Mouse (Mus musculus): ENCODE results near the gene Armcx1. TPM values are rescaled to one million over a fixed set of nuclear protein-coding genes. Genes with fewer than 3 reads are reported as not detected.

The Armcx1 gene
- total and polyA plus RNA-seq, 3 experiments, result 2.1 to 4.5 (median 4.2) TPM

DNA sequence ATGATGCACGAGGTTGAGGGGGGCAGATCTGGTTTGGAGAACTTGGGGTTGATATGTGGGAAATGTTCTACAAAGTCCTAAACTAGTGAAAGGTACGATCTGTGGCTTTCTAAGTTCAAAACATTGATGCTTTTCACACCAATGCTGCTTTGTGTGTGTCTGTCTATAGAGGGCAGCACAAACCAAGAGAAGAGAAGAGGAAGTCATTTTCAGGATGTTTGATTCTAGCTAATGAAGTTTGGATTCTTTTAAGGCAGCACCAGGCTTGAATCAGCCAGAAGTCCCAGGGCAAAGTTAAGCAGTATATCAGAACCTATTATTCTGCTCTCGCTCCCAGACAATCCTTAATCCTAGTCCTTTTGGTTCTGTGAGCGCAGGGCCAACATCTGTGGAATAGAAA, 12.0 kb downstream of the Armcx1 start:
- Histone ChIP-seq H3K36me3 (ENCODE audit: control insufficient read depth, insufficient read depth, low read length) (no peaks in the 10 kb centered on the region), H3K27me3 (ENCODE audit: control insufficient read depth, insufficient read depth, low read length) (no peaks in the 10 kb centered on the region), H3K4me3 (no peak overlapping the region), H3K27ac (no peak overlapping the region), H3K79me2 (replicated peaks; ENCODE audit: control insufficient read depth, insufficient read depth, low read length) (no peaks in the 10 kb centered on the region), H3K9ac (ENCODE audit: low read depth, low read length) (peak overlapping the region; percentile 38; the same call in 1 of the 2 replicates), H3K4me1 (ENCODE audit: control insufficient read depth, insufficient read depth, low read length) (no peaks in the 10 kb centered on the region)
- DNase-seq, result no peak
- 29% methylated on average over 4 of the region's 4 CpGs for WGBS
- intact Hi-C loops (cut with DNase I), result loop anchor here (1.0 to 10.0 kb wide), 4 partner anchors 23 to 196 kb away; no protein-coding TSS in a partner anchor
- no peak for TF ChIP-seq POLR2A (IDR thresholded peaks at IDR 0.05; ENCODE audit: insufficient read depth, low read depth, low read length)
- peak; percentile 78 for TF ChIP-seq CTCF (IDR thresholded peaks at IDR 0.05)
- TF ChIP-seq EP300 (IDR thresholded peaks at IDR 0.05; ENCODE audit: insufficient read depth, low read depth, low read length), result no peak

DNA sequence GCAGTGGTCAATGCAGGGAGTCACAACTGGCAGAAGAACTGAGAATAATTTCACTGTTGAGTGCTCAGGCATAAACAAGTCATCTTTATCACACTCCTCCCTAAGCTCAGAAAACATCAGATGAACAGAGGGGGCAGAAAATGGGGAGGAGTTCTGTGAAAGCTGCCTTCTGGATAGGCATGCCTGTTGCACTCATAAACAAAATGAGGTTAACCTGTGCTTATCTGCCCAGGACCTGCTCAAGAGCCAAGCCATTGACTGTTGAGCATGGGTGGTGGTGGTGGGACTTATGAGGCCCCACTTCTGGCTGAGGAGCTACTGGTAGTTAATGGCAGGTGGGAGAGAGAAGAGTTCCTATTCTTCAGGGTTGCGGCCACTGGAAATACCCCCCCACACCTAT, 20.0 kb downstream of the Armcx1 start:
- Histone ChIP-seq H3K36me3 (ENCODE audit: control insufficient read depth, insufficient read depth, low read length) (no peaks in the 10 kb centered on the region), H3K4me1 (ENCODE audit: control insufficient read depth, insufficient read depth, low read length) (no peaks in the 10 kb centered on the region), H3K27ac (no peak overlapping the region), H3K4me3 (no peak overlapping the region), H3K79me2 (replicated peaks; ENCODE audit: control insufficient read depth, insufficient read depth, low read length) (no peaks in the 10 kb centered on the region), H3K9ac (ENCODE audit: low read depth, low read length) (no peak overlapping the region), H3K27me3 (ENCODE audit: control insufficient read depth, insufficient read depth, low read length) (no peaks in the 10 kb centered on the region)
- TF ChIP-seq EP300 (IDR thresholded peaks at IDR 0.05; ENCODE audit: insufficient read depth, low read depth, low read length) (no peak), CTCF (IDR thresholded peaks at IDR 0.05) (no peak), POLR2A (IDR thresholded peaks at IDR 0.05; ENCODE audit: insufficient read depth, low read depth, low read length) (no peak)
- WGBS, result 100% methylated on average over 1 of the region's 1 CpGs
- no peak for DNase-seq
- intact Hi-C loops (cut with DNase I), result no loop called here

DNA sequence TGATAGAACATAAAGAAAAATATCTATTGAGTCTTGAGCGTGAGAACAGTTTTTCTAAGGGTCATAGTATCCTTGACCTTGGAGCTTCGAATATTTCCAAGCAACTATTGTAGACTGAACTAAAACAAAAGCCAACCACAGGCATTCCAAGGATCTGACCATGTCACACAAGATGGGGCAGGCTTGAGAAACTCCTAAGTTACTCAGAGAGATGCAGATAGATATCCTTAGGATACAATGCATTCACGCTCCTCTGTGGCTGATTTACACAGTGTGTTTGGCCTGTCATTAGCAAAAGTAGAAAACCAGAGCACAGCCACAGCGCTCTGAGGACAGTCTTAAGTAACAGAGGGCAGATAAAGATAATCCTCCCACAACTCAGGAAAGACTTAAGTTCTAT, 21.4 kb downstream of the Armcx1 start:
- 47% methylated on average over 4 of the region's 4 CpGs for WGBS
- Histone ChIP-seq H3K9ac (ENCODE audit: low read depth, low read length) (no peak overlapping the region), H3K27me3 (ENCODE audit: control insufficient read depth, insufficient read depth, low read length) (no peaks in the 10 kb centered on the region), H3K4me3 (no peak overlapping the region), H3K27ac (no peak overlapping the region), H3K4me1 (ENCODE audit: control insufficient read depth, insufficient read depth, low read length) (no peaks in the 10 kb centered on the region), H3K36me3 (ENCODE audit: control insufficient read depth, insufficient read depth, low read length) (no peaks in the 10 kb centered on the region), H3K79me2 (replicated peaks; ENCODE audit: control insufficient read depth, insufficient read depth, low read length) (no peaks in the 10 kb centered on the region)
- TF ChIP-seq EP300 (IDR thresholded peaks at IDR 0.05; ENCODE audit: insufficient read depth, low read depth, low read length) (no peak), CTCF (IDR thresholded peaks at IDR 0.05) (no peak), POLR2A (IDR thresholded peaks at IDR 0.05; ENCODE audit: insufficient read depth, low read depth, low read length) (no peak)
- no peak for DNase-seq
- intact Hi-C loops (cut with DNase I), result no loop called here

DNA sequence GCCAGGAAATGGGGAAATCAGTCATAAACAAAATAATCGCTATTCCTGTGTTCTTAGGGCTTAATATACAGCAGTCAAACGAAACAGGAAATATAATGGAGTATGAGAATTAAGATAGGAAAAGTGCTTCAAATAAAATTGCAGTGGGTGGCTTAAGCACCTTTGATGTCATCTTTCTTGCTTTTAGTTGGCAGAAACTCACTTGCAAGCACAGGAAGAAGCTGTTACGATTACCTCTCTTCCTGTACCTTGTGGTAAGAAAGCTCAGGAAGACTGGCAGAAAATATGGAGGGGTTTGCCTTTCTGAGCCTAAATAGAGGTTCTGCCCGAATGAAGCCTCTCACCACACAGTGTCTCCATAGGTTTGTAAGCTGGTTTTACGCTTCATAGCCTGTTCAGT, 24.1 kb downstream of the Armcx1 start:
- TF ChIP-seq POLR2A (IDR thresholded peaks at IDR 0.05; ENCODE audit: insufficient read depth, low read depth, low read length), result no peak
- no peak for TF ChIP-seq CTCF (IDR thresholded peaks at IDR 0.05)
- TF ChIP-seq EP300 (IDR thresholded peaks at IDR 0.05; ENCODE audit: insufficient read depth, low read depth, low read length), result no peak
- H3K27ac ChIP-seq, result no peak overlapping the region
- H3K27me3 ChIP-seq (ENCODE audit: control insufficient read depth, insufficient read depth, low read length), result no peaks in the 10 kb centered on the region
- no peak overlapping the region for H3K9ac ChIP-seq (ENCODE audit: low read depth, low read length)
- intact Hi-C loops (cut with DNase I), result no loop called here
- no peak for DNase-seq
- H3K79me2 ChIP-seq (replicated peaks; ENCODE audit: control insufficient read depth, insufficient read depth, low read length), result no peaks in the 10 kb centered on the region
- WGBS, result 53% methylated on average over 5 of the region's 5 CpGs
- no peak overlapping the region for H3K4me3 ChIP-seq
- H3K4me1 ChIP-seq (ENCODE audit: control insufficient read depth, insufficient read depth, low read length), result no peaks in the 10 kb centered on the region
- no peaks in the 10 kb centered on the region for H3K36me3 ChIP-seq (ENCODE audit: control insufficient read depth, insufficient read depth, low read length)

DNA sequence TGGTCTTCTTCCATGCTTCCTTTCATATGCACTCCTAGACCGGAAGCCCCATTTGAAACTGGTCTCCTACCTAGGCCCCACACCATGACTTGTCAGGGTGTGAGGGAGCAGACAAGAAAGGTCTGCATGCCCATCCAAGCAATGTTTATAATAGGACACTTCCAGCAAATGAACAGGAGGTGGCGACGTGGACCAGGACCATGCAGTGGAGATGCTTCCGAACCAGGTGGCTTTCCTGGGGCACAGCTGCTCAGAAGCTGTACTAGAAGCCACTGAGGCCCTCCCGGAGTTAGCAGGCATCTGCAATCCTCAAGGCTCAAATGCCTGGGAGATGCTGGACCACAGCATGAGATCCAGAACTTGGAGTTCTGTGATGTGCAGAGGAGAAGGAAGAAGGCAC, 28.7 kb downstream of the Armcx1 start:
- Histone ChIP-seq H3K27ac (no peak overlapping the region), H3K4me1 (ENCODE audit: control insufficient read depth, insufficient read depth, low read length) (no peaks in the 10 kb centered on the region), H3K27me3 (ENCODE audit: control insufficient read depth, insufficient read depth, low read length) (no peaks in the 10 kb centered on the region), H3K9ac (ENCODE audit: low read depth, low read length) (no peak overlapping the region), H3K79me2 (replicated peaks; ENCODE audit: control insufficient read depth, insufficient read depth, low read length) (no peaks in the 10 kb centered on the region), H3K4me3 (no peak overlapping the region), H3K36me3 (ENCODE audit: control insufficient read depth, insufficient read depth, low read length) (no peaks in the 10 kb centered on the region)
- WGBS, result 30% methylated on average over 5 of the region's 5 CpGs
- peak in 1 of 2 experiments; percentile 12 for DNase-seq
- TF ChIP-seq POLR2A (IDR thresholded peaks at IDR 0.05; ENCODE audit: insufficient read depth, low read depth, low read length) (no peak), EP300 (IDR thresholded peaks at IDR 0.05; ENCODE audit: insufficient read depth, low read depth, low read length) (0 out of 2 replicates have a peak, but pooled peaks have one; percentile 41), CTCF (IDR thresholded peaks at IDR 0.05) (peak; percentile 72)
- intact Hi-C loops (cut with DNase I), result loop anchor here (1.0 to 5.0 kb wide), 2 partner anchors 81 to 167 kb away; no protein-coding TSS in a partner anchor

DNA sequence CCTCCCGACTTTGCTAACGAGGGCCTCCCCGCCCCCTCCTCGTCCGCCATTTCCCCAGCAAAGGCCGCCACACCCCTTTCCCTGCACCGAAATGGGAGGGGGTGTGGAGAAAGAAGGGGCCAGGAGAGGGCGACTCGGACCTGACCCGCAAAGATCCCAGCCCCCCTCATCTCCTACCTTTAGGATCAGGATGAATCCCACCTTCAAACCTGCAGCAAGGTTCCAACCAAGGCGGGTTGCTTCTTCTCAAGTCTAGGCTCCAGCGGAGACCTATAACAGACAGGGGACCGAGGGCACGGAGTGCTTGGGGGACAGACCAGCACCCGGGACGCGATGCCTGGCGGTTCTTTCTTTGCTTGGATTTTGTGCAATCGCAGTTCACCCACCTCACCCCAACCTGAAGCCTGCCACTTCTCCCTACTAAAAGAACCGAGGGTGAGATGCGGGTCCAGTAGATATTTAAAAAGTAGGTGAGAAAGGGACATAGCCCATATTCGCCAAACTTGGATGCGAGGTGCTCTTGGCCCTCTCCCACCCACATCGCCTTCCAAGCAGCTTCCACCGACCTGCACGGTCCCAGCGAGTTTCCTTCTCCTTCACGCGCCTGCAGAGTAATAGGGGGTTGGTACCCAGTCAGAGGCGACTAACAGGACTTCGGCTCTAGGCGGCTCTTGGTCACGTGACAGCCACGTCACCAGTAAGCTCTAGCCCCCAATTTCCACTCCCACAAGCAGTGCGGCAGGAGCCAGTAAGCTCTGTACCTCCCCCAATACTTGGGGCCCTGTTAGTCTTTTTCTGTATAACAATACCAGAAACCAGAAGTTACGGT, 33.2 kb downstream of the Armcx1 start, which contains the start of gene Armcx6:
TSS of gene Armcx6 (minus strand) at position 654 of the 829 bp plus-strand sequence.
- Histone ChIP-seq H3K36me3 (ENCODE audit: control insufficient read depth, insufficient read depth, low read length) (no peaks in the 10 kb centered on the region), H3K27me3 (ENCODE audit: control insufficient read depth, insufficient read depth, low read length) (no peaks in the 10 kb centered on the region), H3K27ac (no peak within 1 kb of the TSS), H3K9ac (ENCODE audit: low read depth, low read length) (0 out of 2 replicates have a peak within 1 kb of the TSS, but pooled peaks have one; percentile 4), H3K4me1 (ENCODE audit: control insufficient read depth, insufficient read depth, low read length) (no peaks in the 10 kb centered on the region), H3K4me3 (peak within 1 kb of the TSS; percentile 56), H3K79me2 (replicated peaks; ENCODE audit: control insufficient read depth, insufficient read depth, low read length) (no peaks in the 10 kb centered on the region)
- DNase-seq, result peak; percentile 68 to 79
- WGBS, result 17% methylated on average over 36 of the region's 36 CpGs
- no peak for TF ChIP-seq EP300 (IDR thresholded peaks at IDR 0.05; ENCODE audit: insufficient read depth, low read depth, low read length)
- TF ChIP-seq CTCF (IDR thresholded peaks at IDR 0.05), result peak; percentile 18; the same call in 1 of the 2 replicates
- TF ChIP-seq POLR2A (IDR thresholded peaks at IDR 0.05; ENCODE audit: insufficient read depth, low read depth, low read length), result peak; percentile 54; the same call in 1 of the 2 replicates
- intact Hi-C loops (cut with DNase I), result no loop called here
